Comparison of ENCODE assay signal across 23 mouse cellular contexts in the genomic region with DNA sequence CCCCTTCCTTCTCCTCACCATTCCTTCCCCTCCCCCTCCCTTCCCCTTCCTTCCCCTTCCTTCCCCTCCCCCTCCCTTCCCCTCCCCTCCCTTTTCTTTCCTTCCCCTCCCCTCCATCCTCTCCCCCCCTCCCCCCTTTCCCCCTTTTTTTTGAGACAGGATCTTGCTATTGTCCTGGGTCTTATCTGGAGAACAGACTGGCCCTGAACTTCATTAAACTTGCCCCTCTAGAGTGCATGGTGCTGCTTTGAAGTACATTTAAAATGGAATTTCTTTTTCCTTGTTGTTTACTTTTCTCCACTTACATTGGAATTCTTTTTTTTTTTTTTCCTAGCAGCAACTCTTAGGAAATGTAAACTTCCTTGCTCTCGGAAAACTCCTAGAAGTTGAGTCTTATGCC. TPM values are rescaled to one million over a fixed set of nuclear protein-coding genes. Genes with fewer than 3 reads are reported as not detected.
A peak's percentile ranks its signal among the peaks of the same experiment; 100 is the strongest.
DNase-seq lines count a peak whose midpoint lies in the region; ATAC-seq and TF ChIP-seq lines count a peak whose summit lies in the region.
"Had no signal": no experiment of that assay in that cellular context is flagged by ENCODE, and none has a peak within 500 bp of the region (broad histone marks: within the 10 kb centered on the region; RNA-seq: fewer than 3 reads in every experiment).

No protein-coding gene starts in this region.

- peak; percentile 54 for DNase-seq in lung, postnatal 0 days (ENCODE audit: low spot score)
- DNase-seq in lung, adult 18-20 months, result no peak
- DNase-seq in ES-CJ7 (ENCODE audit: low read depth, low spot score) (peak; percentile 68), R1 (ENCODE audit: low read depth, low spot score) (peak; percentile 77)
- DNase-seq in induced T-regulatory cell, adult 2 months (ENCODE audit: low read depth), result peak; percentile 20
- DNase-seq in heart, adult 18-20 months, result no peak
- no peak for DNase-seq in kidney, adult 11 months
- DNase-seq in heart, postnatal 25 days (ENCODE audit: low spot score), result no peak
- DNase-seq: adrenal gland, adult 8-10 months; adrenal gland, postnatal 14 days; adrenal gland, postnatal 36 days; cerebellum, adult 11-12 months; cerebellum, adult 2 months; cerebellum, adult 9-10 months; cerebellum, postnatal 10 days; cerebellum, postnatal 25 days had no signal

- no peak overlapping the region for H3K4me3 ChIP-seq in lung, postnatal 0 days (ENCODE audit: low read depth, low read length)
- H3K4me3 ChIP-seq: embryonic facial prominence, embryonic 10.5 days; embryonic facial prominence, embryonic 12.5 days had no signal

- no peaks in the 10 kb centered on the region for H3K9me3 ChIP-seq in lung, postnatal 0 days (ENCODE audit: low read length)
- H3K9me3 ChIP-seq: embryonic facial prominence, embryonic 10.5 days; embryonic facial prominence, embryonic 12.5 days; G1E had no signal

- H3K4me1 ChIP-seq in lung, postnatal 0 days (ENCODE audit: insufficient read depth, low read depth, low read length), result no peaks in the 10 kb centered on the region

- no peaks in the 10 kb centered on the region for H3K36me3 ChIP-seq in lung, postnatal 0 days (ENCODE audit: insufficient read depth, low read length)

- 0 out of 2 replicates have a peak, but pooled peaks have one; percentile 7 for TF ChIP-seq EP300 in lung, postnatal 0 days (IDR thresholded peaks at IDR 0.05)

- no peak overlapping the region for H3K9ac ChIP-seq in lung, postnatal 0 days (replicated peaks; ENCODE audit: low read depth)
- H3K9ac ChIP-seq: embryonic facial prominence, embryonic 12.5 days had no signal

- no peak overlapping the region for H3K27ac ChIP-seq in lung, postnatal 0 days (ENCODE audit: low read length)
- H3K27ac ChIP-seq: embryonic facial prominence, embryonic 10.5 days; embryonic facial prominence, embryonic 12.5 days had no signal

- TF ChIP-seq CTCF in lung, postnatal 0 days (IDR thresholded peaks at IDR 0.05), result no peak

- WGBS in lung, postnatal 0 days, result 12% methylated on average over 1 of the region's 1 CpGs

- peak; percentile 47 for ATAC-seq in lung, postnatal 0 days
- ATAC-seq: activated CD4-positive, CD25-positive, alpha-beta regulatory T cell, adult 4 months; forebrain, embryonic 14.5 days; forebrain, embryonic 16.5 days; Patski had no signal

- intact Hi-C loops in heart, postnatal 25 days (cut with DNase I), result loop anchor here (10.0 kb wide), 1 partner anchor 364 kb away; a partner anchor contains a TSS

- H3K4me2 ChIP-seq in lung, postnatal 0 days (replicated peaks; ENCODE audit: low read depth, low read length), result no peak overlapping the region
- H3K4me2 ChIP-seq: embryonic facial prominence, embryonic 12.5 days had no signal

- H3K27me3 ChIP-seq in lung, postnatal 0 days (replicated peaks; ENCODE audit: insufficient read depth, low read length), result no peaks in the 10 kb centered on the region
- H3K27me3 ChIP-seq: embryonic facial prominence, embryonic 12.5 days; Patski had no signal

RNA-seq across cellular contexts. Expression of a gene that starts 6.9 kb away (rescaled TPM):
- polyA plus RNA-seq in lung, postnatal 0 days (2015; fragmentation: Nextera tagmentation; extraction: Ambion mirVana), result 7.4 and 7.9 TPM in 2 replicates
- total RNA-seq in heart, adult 18-20 months (2021), result 10 to 100 TPM; 14.3 to 16.1 TPM
- total RNA-seq in heart, postnatal 25 days (2021), result 10 to 100 TPM; 13.3 to 13.5 TPM

Comparison
In these comparisons a context has a peak if more than half of its experiments do, and no peak if none do; other contexts are left out.
1. DNase-seq: peak in lung, postnatal 0 days (single experiment), ES-CJ7 (single experiment), R1 (single experiment) and induced T-regulatory cell, adult 2 months (single experiment); none in lung, adult 18-20 months (0 of 2), heart, adult 18-20 months (0 of 2), kidney, adult 11 months (single experiment) and heart, postnatal 25 days (single experiment).